17 mouse cellular contexts compared by ENCODE assay signal in the genomic region with DNA sequence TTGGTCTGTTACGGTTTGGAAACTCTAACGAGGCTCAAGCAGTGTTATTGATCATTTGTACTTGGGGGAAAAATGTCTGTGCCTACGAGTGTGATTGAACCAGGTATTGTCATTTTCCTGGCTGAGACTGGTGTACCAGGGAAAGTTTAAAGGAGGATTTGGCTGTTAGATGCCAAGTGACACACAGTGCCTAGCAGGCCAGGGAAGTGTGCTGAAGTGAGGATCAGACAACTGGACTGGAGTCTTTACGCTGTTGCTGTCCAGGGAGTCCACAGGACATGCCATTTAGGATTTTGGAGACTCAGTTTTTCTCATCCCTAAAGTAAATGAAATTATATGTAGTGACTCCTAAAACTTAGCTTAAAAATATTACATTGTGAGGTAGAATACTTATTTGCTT.
A peak's percentile ranks its signal among the peaks of the same experiment; 100 is the strongest.
DNase-seq lines count a peak whose midpoint lies in the region; ATAC-seq and TF ChIP-seq lines count a peak whose summit lies in the region.
"Had no signal": no experiment of that assay in that cellular context is flagged by ENCODE, and none has a peak within 500 bp of the region (broad histone marks: within the 10 kb centered on the region; RNA-seq: fewer than 3 reads in every experiment).

No protein-coding gene starts in this region.

- no peak for TF ChIP-seq CTCF in small intestine, adult 2 months (IDR thresholded peaks at IDR 0.05; ENCODE audit: extremely low read depth, insufficient read length, insufficient replicate concordance, low read depth, low read length)

- H3K27ac ChIP-seq in limb, embryonic 13.5 days = no peak overlapping the region
- no peak overlapping the region for H3K27ac ChIP-seq in limb, embryonic 10.5 days
- 0 out of 2 replicates have a peak overlapping the region, but pooled peaks have one; percentile 40 for H3K27ac ChIP-seq in small intestine, adult 2 months (ENCODE audit: insufficient read depth, low read depth, low read length)
- H3K27ac ChIP-seq in midbrain, embryonic 10.5 days (replicated peaks) = no peak overlapping the region
- H3K27ac ChIP-seq: hindbrain, embryonic 13.5 days; intestine, embryonic 15.5 days; kidney, postnatal 0 days; macrophage had no signal

- no peak overlapping the region for H3K4me3 ChIP-seq in limb, embryonic 13.5 days
- no peak overlapping the region for H3K4me3 ChIP-seq in limb, embryonic 10.5 days
- no peak overlapping the region for H3K4me3 ChIP-seq in small intestine, adult 2 months (ENCODE audit: low read depth, low read length)
- no peak overlapping the region for H3K4me3 ChIP-seq in midbrain, embryonic 10.5 days
- H3K4me3 ChIP-seq: hindbrain, embryonic 13.5 days; intestine, embryonic 15.5 days had no signal

- 0 out of 2 replicates have a peak overlapping the region, but pooled peaks have one; percentile 13 for H3K9ac ChIP-seq in limb, embryonic 13.5 days
- H3K9ac ChIP-seq: hindbrain, embryonic 13.5 days; intestine, embryonic 15.5 days had no signal

- no peak for ATAC-seq in limb, embryonic 13.5 days (ENCODE audit: low FRiP score, low read depth)
- ATAC-seq: forebrain, embryonic 16.5 days; intestine, embryonic 15.5 days; midbrain, embryonic 16.5 days had no signal

- peaks cover under 1% of the 10 kb centered on the region; the same call in 1 of the 2 replicates for H3K36me3 ChIP-seq in limb, embryonic 13.5 days
- H3K36me3 ChIP-seq in limb, embryonic 10.5 days = no peaks in the 10 kb centered on the region
- H3K36me3 ChIP-seq in small intestine, adult 2 months (ENCODE audit: control insufficient read depth, insufficient read depth, low read length) = no peaks in the 10 kb centered on the region
- H3K36me3 ChIP-seq in midbrain, embryonic 10.5 days = no peaks in the 10 kb centered on the region
- H3K36me3 ChIP-seq: hindbrain, embryonic 13.5 days; intestine, embryonic 15.5 days had no signal

- no peak for TF ChIP-seq POLR2A in small intestine, adult 2 months (IDR thresholded peaks at IDR 0.05; ENCODE audit: low read depth, low read length)

- peaks cover 61% of the 10 kb centered on the region for H3K4me1 ChIP-seq in limb, embryonic 13.5 days
- peaks cover 34% of the 10 kb centered on the region for H3K4me1 ChIP-seq in limb, embryonic 10.5 days
- no peaks in the 10 kb centered on the region for H3K4me1 ChIP-seq in small intestine, adult 2 months (ENCODE audit: control insufficient read depth, insufficient read depth, insufficient read length, low read length)
- peaks cover 15% of the 10 kb centered on the region for H3K4me1 ChIP-seq in midbrain, embryonic 10.5 days

- peak overlapping the region; percentile 57 for H3K4me2 ChIP-seq in limb, embryonic 13.5 days (replicated peaks)
- H3K4me2 ChIP-seq: hindbrain, embryonic 13.5 days had no signal

- no peak for DNase-seq in limb, embryonic 10.5 days (ENCODE audit: low spot score)
- DNase-seq in 3T3-L1 (ENCODE audit: low read depth, low spot score) (peak; percentile 29), NIH3T3 (ENCODE audit: low read depth) (peak; percentile 50)
- DNase-seq in midbrain, embryonic 10.5 days (ENCODE audit: low spot score) = no peak
- DNase-seq in kidney, adult 18-20 months = no peak
- DNase-seq: adrenal gland, adult 2 months; cerebellum, postnatal 10 days; gastrocnemius, postnatal 10 days had no signal

- 67% methylated on average over 4 of the region's 4 CpGs for whole genome bisulfite sequencing in limb, embryonic 13.5 days
- WGBS in limb, embryonic 10.5 days = 73% methylated on average over 4 of the region's 4 CpGs
- 75% methylated on average over 4 of the region's 4 CpGs for WGBS in small intestine, adult 2 months
- WGBS in midbrain, embryonic 10.5 days = 80% methylated on average over 4 of the region's 4 CpGs

- no peaks in the 10 kb centered on the region for H3K9me3 ChIP-seq in limb, embryonic 13.5 days
- H3K9me3 ChIP-seq in limb, embryonic 10.5 days (replicated peaks) = no peaks in the 10 kb centered on the region
- no peaks in the 10 kb centered on the region for H3K9me3 ChIP-seq in midbrain, embryonic 10.5 days (replicated peaks)
- H3K9me3 ChIP-seq: hindbrain, embryonic 13.5 days; intestine, embryonic 15.5 days had no signal

- H3K27me3 ChIP-seq in limb, embryonic 13.5 days = no peaks in the 10 kb centered on the region
- no peaks in the 10 kb centered on the region for H3K27me3 ChIP-seq in limb, embryonic 10.5 days (ENCODE audit: low read depth, poor library complexity, severe bottlenecking)
- no peaks in the 10 kb centered on the region for H3K27me3 ChIP-seq in small intestine, adult 2 months (ENCODE audit: control insufficient read depth, insufficient read depth, low read length)
- H3K27me3 ChIP-seq in midbrain, embryonic 10.5 days (ENCODE audit: low read depth, poor library complexity, severe bottlenecking) = peaks cover 30% of the 10 kb centered on the region; the same call in 1 of the 2 replicates
- H3K27me3 ChIP-seq: CH12.LX; hindbrain, embryonic 13.5 days; intestine, embryonic 15.5 days had no signal

Comparison
In these comparisons a context has a peak if more than half of its experiments do, and no peak if none do; other contexts are left out.
1. DNase-seq: peak in 3T3-L1 (single experiment) and NIH3T3 (single experiment); none in limb, embryonic 10.5 days (single experiment), midbrain, embryonic 10.5 days (single experiment) and kidney, adult 18-20 months (single experiment).